Mouse (Mus musculus): ENCODE data around the gene Glt28d2. TPM values are rescaled to one million over a fixed set of nuclear protein-coding genes. Genes with fewer than 3 reads are reported as not detected.

Gene Glt28d2
- total and polyA plus RNA-seq, 3 experiments = 1.9 to 8.5 (median 6.3) TPM

GRCm38 (mm10) chr3:85846316-85846715 is 41.0 kb downstream of the Glt28d2 start:
- Histone ChIP-seq H3K27me3 (ENCODE audit: control insufficient read depth, insufficient read depth, low read length) (no peaks in the 10 kb centered on the region), H3K27ac (no peak overlapping the region), H3K36me3 (ENCODE audit: control insufficient read depth, insufficient read depth, low read length) (peaks cover 8% of the 10 kb centered on the region), H3K79me2 (replicated peaks; ENCODE audit: control insufficient read depth, insufficient read depth, low read length) (no peaks in the 10 kb centered on the region; the same call in 1 of the 2 replicates), H3K4me3 (no peak overlapping the region), H3K9ac (ENCODE audit: low read depth, low read length) (no peak overlapping the region), H3K4me1 (ENCODE audit: control insufficient read depth, insufficient read depth, low read length) (peaks cover 9% of the 10 kb centered on the region)
- intact Hi-C loops (cut with DNase I) = no loop called here
- TF ChIP-seq EP300 (IDR thresholded peaks at IDR 0.05; ENCODE audit: insufficient read depth, low read depth, low read length) = no peak
- no peak for TF ChIP-seq CTCF (IDR thresholded peaks at IDR 0.05)
- TF ChIP-seq POLR2A (IDR thresholded peaks at IDR 0.05; ENCODE audit: insufficient read depth, low read depth, low read length) = no peak
- 94% methylated on average over 1 of the region's 1 CpGs for WGBS
- DNase-seq = no peak

- 56% methylated on average over 6 of the region's 6 CpGs for WGBS
- Histone ChIP-seq H3K4me3 (no peak overlapping the region), H3K36me3 (ENCODE audit: control insufficient read depth, insufficient read depth, low read length) (peaks cover 9% of the 10 kb centered on the region), H3K27me3 (ENCODE audit: control insufficient read depth, insufficient read depth, low read length) (no peaks in the 10 kb centered on the region), H3K27ac (no peak overlapping the region), H3K79me2 (replicated peaks; ENCODE audit: control insufficient read depth, insufficient read depth, low read length) (no peaks in the 10 kb centered on the region; the same call in 1 of the 2 replicates), H3K4me1 (ENCODE audit: control insufficient read depth, insufficient read depth, low read length) (peaks cover 9% of the 10 kb centered on the region), H3K9ac (ENCODE audit: low read depth, low read length) (no peak overlapping the region)
- intact Hi-C loops (cut with DNase I) = no loop called here
- no peak for DNase-seq
- no peak for TF ChIP-seq CTCF (IDR thresholded peaks at IDR 0.05)
- no peak for TF ChIP-seq EP300 (IDR thresholded peaks at IDR 0.05; ENCODE audit: insufficient read depth, low read depth, low read length)
- no peak for TF ChIP-seq POLR2A (IDR thresholded peaks at IDR 0.05; ENCODE audit: insufficient read depth, low read depth, low read length)
These were observed 42.0 kb downstream of the Glt28d2 start for GRCm38 (mm10) chr3:85845341-85845740.

GRCm38 (mm10) chr3:85842881-85843218 is 44.5 kb downstream of the Glt28d2 start:
- TF ChIP-seq POLR2A (IDR thresholded peaks at IDR 0.05; ENCODE audit: insufficient read depth, low read depth, low read length) = no peak
- TF ChIP-seq EP300 (IDR thresholded peaks at IDR 0.05; ENCODE audit: insufficient read depth, low read depth, low read length) = no peak
- TF ChIP-seq CTCF (IDR thresholded peaks at IDR 0.05) = no peak
- DNase-seq = no peak
- H3K79me2 ChIP-seq (replicated peaks; ENCODE audit: control insufficient read depth, insufficient read depth, low read length) = no peaks in the 10 kb centered on the region; the same call in 1 of the 2 replicates
- no peaks in the 10 kb centered on the region for H3K27me3 ChIP-seq (ENCODE audit: control insufficient read depth, insufficient read depth, low read length)
- peak overlapping the region; percentile 70 for H3K27ac ChIP-seq
- peaks cover 9% of the 10 kb centered on the region for H3K36me3 ChIP-seq (ENCODE audit: control insufficient read depth, insufficient read depth, low read length)
- peaks cover 9% of the 10 kb centered on the region for H3K4me1 ChIP-seq (ENCODE audit: control insufficient read depth, insufficient read depth, low read length)
- no peak overlapping the region for H3K9ac ChIP-seq (ENCODE audit: low read depth, low read length)
- intact Hi-C loops (cut with DNase I) = no loop called here
- H3K4me3 ChIP-seq = no peak overlapping the region

DNA sequence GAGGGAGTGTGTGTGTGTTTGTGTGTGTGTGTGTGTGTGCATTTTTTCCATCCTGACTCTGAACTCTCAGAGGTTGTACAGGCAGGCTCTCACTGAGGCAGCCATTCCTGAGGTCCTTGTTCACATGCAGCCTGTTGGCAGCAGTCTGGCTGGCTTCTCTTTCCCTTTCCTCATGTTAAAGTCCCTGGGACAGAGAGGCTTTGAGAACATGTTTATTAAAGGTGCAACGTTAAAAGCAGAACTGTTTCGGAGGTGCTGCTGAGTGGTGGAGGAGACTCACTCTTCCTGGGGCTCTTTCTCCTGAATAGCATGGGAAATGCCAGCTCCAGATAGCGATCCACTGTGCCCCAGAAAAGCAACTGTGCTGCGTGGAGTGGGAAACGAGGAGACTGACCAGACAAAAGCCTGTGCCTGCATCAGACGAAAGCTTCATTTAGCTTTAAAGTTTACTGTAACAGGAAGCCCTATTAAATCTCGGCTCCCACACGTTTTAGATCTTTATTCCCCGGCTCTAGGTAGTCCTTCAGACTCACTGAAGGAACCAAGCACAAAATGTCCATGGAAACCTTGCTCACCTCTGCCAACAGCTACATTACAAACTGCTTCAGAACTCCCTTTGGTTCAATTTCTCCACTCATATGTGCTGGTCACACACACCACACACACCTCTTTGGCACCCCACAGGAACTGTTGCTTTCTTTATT is 45.0 kb downstream of the Glt28d2 start:
- no peak overlapping the region for H3K4me3 ChIP-seq
- no peak for TF ChIP-seq CTCF (IDR thresholded peaks at IDR 0.05)
- TF ChIP-seq POLR2A (IDR thresholded peaks at IDR 0.05; ENCODE audit: insufficient read depth, low read depth, low read length) = no peak
- no peak for TF ChIP-seq EP300 (IDR thresholded peaks at IDR 0.05; ENCODE audit: insufficient read depth, low read depth, low read length)
- no peaks in the 10 kb centered on the region; the same call in 1 of the 2 replicates for H3K79me2 ChIP-seq (replicated peaks; ENCODE audit: control insufficient read depth, insufficient read depth, low read length)
- 6% methylated on average over 9 of the region's 9 CpGs for WGBS
- intact Hi-C loops (cut with DNase I) = no loop called here
- H3K4me1 ChIP-seq (ENCODE audit: control insufficient read depth, insufficient read depth, low read length) = peaks cover 9% of the 10 kb centered on the region
- DNase-seq = no peak
- peaks cover 9% of the 10 kb centered on the region for H3K36me3 ChIP-seq (ENCODE audit: control insufficient read depth, insufficient read depth, low read length)
- H3K27me3 ChIP-seq (ENCODE audit: control insufficient read depth, insufficient read depth, low read length) = no peaks in the 10 kb centered on the region
- H3K27ac ChIP-seq = peak overlapping the region; percentile 70
- peak overlapping the region; percentile 54 for H3K9ac ChIP-seq (ENCODE audit: low read depth, low read length)

DNA sequence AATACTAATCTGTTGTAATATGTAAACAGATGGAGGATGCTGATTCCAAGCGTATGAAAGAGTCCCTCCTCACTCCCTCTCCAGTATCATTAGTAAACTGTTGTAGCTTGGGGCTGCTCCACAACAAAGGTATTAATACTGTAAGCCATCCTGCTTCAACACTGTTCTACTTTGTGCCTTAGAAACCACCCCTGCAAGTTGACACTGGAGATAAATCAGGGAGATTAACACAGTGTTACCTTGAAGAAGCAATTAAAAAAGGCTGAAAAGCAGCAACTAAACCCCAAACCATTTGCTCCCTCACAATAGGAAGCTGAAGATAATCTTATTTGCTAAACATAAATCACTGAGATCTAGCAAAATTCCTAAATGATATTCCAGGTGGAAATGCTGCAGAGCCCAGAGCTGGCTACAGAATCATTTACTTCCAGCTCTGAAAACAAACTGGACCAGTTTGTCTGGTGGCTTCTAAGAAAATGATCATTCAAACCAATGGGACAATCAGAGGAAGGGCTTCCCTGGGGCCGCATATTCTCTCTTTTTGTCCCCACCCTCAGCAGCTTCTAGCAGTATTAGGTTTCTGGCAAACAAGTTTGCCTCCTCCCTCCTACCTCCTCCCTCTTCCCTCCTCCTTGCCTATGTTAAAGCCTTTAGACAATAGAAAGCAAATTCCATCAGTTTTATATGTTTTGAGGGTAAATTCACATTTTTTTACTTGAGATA is 45.7 kb downstream of the Glt28d2 start:
- no peak overlapping the region for H3K9ac ChIP-seq (ENCODE audit: low read depth, low read length)
- H3K4me3 ChIP-seq = no peak overlapping the region
- TF ChIP-seq EP300 (IDR thresholded peaks at IDR 0.05; ENCODE audit: insufficient read depth, low read depth, low read length) (no peak), CTCF (IDR thresholded peaks at IDR 0.05) (no peak)
- no peak for DNase-seq
- no peaks in the 10 kb centered on the region for H3K27me3 ChIP-seq (ENCODE audit: control insufficient read depth, insufficient read depth, low read length)
- peaks cover 9% of the 10 kb centered on the region for H3K36me3 ChIP-seq (ENCODE audit: control insufficient read depth, insufficient read depth, low read length)
- peak overlapping the region; percentile 70 for H3K27ac ChIP-seq
- H3K4me1 ChIP-seq (ENCODE audit: control insufficient read depth, insufficient read depth, low read length) = peaks cover 9% of the 10 kb centered on the region
- intact Hi-C loops (cut with DNase I) = no loop called here
- 38% methylated on average over 2 of the region's 2 CpGs for WGBS
- no peaks in the 10 kb centered on the region; the same call in none of the 2 replicates for H3K79me2 ChIP-seq (replicated peaks; ENCODE audit: control insufficient read depth, insufficient read depth, low read length)

GRCm38 (mm10) chr3:85833627-85834026 is 53.7 kb downstream of the Glt28d2 start:
- intact Hi-C loops (cut with DNase I) = no loop called here
- no peaks in the 10 kb centered on the region for H3K27me3 ChIP-seq (ENCODE audit: control insufficient read depth, insufficient read depth, low read length)
- no peak overlapping the region for H3K4me3 ChIP-seq
- no peaks in the 10 kb centered on the region for H3K36me3 ChIP-seq (ENCODE audit: control insufficient read depth, insufficient read depth, low read length)
- no peaks in the 10 kb centered on the region; the same call in 1 of the 2 replicates for H3K4me1 ChIP-seq (ENCODE audit: control insufficient read depth, insufficient read depth, low read length)
- H3K9ac ChIP-seq (ENCODE audit: low read depth, low read length) = no peak overlapping the region
- WGBS = 62% methylated on average over 1 of the region's 1 CpGs
- TF ChIP-seq CTCF (IDR thresholded peaks at IDR 0.05) (no peak), POLR2A (IDR thresholded peaks at IDR 0.05; ENCODE audit: insufficient read depth, low read depth, low read length) (no peak), EP300 (IDR thresholded peaks at IDR 0.05; ENCODE audit: insufficient read depth, low read depth, low read length) (no peak)
- H3K79me2 ChIP-seq (replicated peaks; ENCODE audit: control insufficient read depth, insufficient read depth, low read length) = no peaks in the 10 kb centered on the region; the same call in 1 of the 2 replicates
- no peak overlapping the region for H3K27ac ChIP-seq
- no peak for DNase-seq
